Mouse (Mus musculus) testis, postnatal 14 days (tissue): ENCODE results near the gene Zfp217.
"Not testable (repeated sequence)": the region's sequence is repeated elsewhere in the genome, so short reads cannot be mapped to it uniquely, and the experiment has no call there.

Source experiments
- DNase-seq: peaks from one replicate; pipeline ENCODE4 v3.0.0; 2021; ENCODE audit warnings: low spot score

Gene Zfp217

GRCm38 (mm10) chr2:170147661-170148153 is at the start of gene Zfp217:
Zfp217 (minus strand) TSS chr2:170148103.
- DNase-seq: no peak

DNA sequence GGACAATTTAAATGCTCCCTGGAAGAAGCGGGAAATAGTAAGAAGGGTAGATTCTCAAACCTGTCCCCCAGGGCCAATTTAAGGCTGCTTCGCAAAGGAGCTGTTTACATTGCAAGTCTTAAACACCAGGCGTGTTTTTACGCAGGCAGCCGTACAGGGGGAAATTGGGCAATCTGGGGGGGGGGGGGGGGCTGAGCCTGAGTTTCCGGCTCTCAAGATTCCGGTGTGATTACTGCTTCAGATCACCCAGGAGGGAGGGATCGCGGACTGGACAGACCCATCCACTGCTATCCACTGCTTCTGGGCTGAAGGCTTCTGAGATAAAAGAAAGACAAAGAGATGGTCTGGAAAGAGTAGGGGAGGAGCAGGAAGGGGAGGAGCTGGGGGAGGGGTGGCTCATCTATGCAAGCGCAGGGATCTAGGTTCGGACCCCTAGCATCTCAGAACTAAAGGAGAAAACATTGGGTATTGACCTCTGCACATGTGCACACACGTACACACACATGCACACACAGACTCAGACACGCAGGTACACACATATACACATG is 47.7 kb upstream of the Zfp217 start:
- DNase-seq: no peak

DNA sequence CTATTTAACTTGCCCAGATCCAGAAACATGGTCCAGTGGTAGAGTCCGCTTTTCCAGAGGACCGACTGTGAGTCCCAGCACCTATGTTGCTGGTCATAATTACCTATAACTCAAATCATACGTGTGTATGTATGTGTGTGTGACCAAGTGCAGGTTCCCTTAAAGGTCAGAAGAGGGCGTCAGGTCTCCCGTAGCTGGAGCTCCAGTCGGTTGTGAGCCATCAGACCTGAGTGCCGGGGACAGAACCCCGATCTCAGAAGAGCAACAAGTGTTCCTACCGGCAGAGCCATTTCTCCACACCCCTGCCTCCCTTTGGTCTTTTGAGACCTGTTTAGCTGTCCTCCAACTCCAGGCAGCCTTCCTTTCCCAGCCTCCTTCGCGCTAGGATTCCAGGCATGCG is 46.9 kb upstream of the Zfp217 start:
- DNase-seq: no peak

GRCm38 (mm10) chr2:170193850-170194249 is 45.9 kb upstream of the Zfp217 start:
- DNase-seq: no peak

- DNase-seq: no peak
Measured at GRCm38 (mm10) chr2:170193211-170193610, 45.3 kb upstream of the Zfp217 start.

DNA sequence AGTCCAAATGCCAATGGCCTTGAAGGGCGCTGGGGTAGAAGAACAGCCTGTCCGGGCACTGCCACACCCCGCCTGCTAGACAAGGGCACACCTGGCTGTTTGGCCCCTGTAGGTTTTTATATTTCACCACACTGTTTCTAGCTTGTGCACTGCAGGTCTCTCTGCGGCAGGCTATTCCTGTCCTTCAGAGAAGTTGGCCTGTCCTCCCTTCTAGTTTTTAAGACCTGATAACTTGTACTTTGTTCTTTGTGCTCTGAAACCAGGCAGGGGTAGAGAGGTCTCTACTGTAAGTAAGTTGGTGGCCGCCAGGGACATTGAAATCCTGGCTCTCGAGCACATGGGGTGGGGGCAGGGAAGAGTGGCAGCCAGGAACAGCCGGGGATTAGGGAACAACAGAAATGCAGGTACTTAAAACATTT is 44.8 kb upstream of the Zfp217 start:
- DNase-seq: no peak

DNA sequence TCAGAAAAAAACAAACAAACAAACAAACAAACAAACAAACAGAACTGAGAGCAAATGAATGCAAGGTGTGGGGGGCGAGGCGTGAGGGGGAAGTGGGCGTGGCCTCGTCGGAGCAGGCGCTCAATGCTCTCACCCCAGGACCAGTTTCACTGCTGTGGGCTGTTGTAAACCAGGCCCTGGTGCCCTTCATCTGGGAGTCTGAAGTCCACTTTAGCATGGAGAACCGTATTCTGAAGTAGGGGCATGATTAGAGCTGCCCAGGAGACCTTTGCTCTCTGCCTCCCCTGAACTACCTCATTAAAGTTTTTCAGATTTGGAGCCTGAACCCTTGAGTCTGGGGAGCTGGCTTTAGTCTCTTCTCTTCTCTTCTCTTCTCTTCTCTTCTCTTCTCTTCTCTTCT is 40.8 kb upstream of the Zfp217 start:
- DNase-seq: no peak

- DNase-seq: no peak
Measured at GRCm38 (mm10) chr2:170185137-170185837, 37.4 kb upstream of the Zfp217 start.

DNA sequence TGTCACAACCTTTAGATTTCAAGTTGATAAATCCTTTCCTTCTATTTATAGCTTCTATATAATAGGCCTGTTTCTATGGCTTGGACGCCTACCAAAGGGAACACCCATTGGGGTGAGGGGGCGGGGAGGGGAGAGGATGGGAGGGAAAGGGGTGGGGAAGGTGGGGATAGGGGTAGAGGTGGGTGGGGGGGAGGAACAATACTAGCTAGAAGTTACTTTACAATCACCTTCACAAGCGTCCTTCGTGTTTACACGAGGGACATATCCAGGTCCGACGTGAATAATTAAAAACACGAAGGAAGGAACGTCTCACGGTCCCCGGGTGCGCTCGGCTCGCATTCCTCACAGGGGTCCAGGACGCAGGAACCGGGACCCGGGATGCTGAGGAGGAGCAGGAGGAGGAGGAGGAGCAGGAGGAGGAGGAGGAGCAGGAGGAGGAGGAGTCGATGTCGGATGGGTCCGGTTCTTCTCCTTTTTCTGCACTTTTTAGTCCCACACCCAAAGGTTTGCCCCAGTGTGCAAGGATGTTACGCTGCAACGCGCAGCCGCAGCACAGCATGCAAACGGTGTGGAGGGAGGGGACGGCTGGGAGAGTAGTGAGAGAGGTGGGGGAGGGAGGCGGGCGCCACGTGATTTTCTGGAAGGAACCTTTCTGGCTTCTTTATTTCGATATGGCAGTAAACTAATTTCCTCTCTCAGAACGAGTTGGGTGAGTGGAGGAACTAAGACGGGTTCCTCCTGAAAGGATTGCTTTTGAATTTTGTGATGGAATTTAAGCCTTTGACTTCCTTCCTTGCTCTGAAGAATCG is 36.5 kb upstream of the Zfp217 start:
- peak; percentile 58 for DNase-seq

DNA sequence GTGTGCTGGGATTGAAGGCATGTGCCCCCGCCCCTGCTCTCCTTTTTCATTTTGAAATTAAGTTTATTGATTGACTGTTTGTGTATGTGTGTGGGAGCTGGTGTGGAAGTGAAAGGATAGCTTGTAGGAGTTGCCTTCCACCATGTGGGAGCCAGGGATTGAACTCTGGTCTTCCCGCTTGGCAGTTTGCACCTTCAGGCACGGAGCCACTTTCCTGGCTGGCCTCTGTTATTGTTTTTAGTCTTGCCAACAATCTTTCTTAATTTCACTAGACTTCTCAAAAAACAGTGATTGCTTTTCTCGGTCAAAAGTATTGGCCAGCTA is 35.9 kb upstream of the Zfp217 start:
- no peak for DNase-seq

- no peak for DNase-seq
Measured at GRCm38 (mm10) chr2:170181862-170182261, 34.0 kb upstream of the Zfp217 start.

DNA sequence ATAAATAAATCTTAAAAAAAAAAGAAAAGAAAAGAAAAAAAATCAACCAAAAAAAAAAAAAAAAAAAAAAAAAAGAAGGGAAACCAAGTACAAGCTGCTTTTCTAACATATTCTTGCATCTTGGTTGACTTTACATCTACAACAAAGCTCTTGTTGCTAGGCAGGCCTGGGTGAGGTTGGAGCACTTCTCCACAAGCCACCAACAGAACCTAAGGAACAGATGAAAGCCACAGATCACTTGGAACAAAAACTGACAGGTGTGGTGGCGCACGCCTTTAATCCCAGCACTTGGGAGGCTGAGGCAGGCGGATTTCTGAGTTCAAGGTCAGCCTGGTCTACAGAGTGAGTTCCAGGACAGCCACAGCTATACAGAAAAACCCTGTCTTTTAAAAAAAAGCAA is 32.9 kb upstream of the Zfp217 start:
- DNase-seq: not testable (repeated sequence)

- no peak for DNase-seq
Measured at GRCm38 (mm10) chr2:170179317-170179716, 31.4 kb upstream of the Zfp217 start.

GRCm38 (mm10) chr2:170177323-170177722 is 29.4 kb upstream of the Zfp217 start:
- no peak for DNase-seq

- DNase-seq: no peak
Measured at GRCm38 (mm10) chr2:170176284-170176926, 28.5 kb upstream of the Zfp217 start.

- no peak for DNase-seq
Measured at GRCm38 (mm10) chr2:170175661-170176150, 27.8 kb upstream of the Zfp217 start.

DNA sequence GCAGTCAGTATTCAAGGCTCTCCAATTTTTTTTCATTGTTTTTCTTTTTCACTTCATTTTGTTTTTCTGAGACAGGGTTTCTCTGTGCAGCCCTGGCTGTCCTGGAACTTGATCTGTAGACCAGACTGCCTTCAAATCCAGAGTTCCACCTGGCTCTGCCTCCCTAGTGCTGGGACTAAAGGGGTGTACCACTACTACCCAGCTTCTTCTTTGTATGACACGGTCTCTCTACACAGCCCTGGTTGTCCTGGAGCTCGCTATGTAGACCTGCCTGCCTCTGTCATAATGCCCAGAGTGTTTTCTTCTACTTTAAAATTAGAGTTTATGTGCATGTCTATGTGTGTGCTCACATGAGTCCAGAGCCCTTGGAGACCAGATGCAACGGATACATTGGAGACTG is 27.3 kb upstream of the Zfp217 start:
- DNase-seq: no peak

- no peak for DNase-seq
Measured at GRCm38 (mm10) chr2:170169062-170169461, 21.2 kb upstream of the Zfp217 start.

GRCm38 (mm10) chr2:170165649-170166048 is 17.7 kb upstream of the Zfp217 start:
- no peak for DNase-seq

GRCm38 (mm10) chr2:170163671-170164462 is 16.0 kb upstream of the Zfp217 start:
- no peak for DNase-seq

DNA sequence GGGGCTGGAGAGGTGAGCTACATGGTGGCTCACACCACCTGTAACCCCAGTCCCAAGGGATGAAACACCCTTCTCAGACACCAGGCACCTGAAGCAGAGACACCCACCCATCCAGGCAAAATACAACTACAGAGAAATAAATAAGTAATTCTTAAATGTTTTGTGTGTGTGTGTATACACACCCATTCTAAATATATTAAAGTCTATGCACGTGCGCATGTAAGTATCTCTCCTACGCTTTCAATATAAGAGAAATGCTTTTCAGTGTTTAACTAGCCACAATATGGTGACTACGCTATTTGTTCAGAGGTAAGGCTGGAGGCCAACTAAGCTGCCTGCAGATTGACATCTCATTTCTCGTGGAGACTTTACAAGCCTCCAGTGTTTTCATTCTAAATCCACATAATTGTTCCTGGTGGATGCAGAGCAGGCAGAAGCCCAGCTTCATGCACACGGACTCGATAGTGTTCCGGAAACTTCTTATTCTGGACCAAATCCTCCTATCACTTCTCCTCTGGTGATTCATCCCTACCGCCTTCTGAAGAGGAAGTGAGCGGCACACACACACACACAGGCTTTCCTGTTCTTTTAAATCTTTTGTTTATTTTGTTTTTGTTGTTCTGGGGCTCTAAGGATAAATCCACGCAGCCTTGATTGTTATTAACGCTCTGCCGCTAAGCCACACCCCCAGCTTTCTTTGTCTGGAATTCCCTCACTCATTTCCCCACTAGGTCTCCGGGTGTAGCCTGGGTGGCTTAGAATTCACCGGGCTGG is 12.1 kb upstream of the Zfp217 start:
- no peak for DNase-seq
